Mouse (Mus musculus) stomach, postnatal 0 days (tissue): Measurements from ENCODE around the gene Dctn3. TPM values are rescaled to one million over a fixed set of nuclear protein-coding genes. Genes with fewer than 3 reads are reported as not detected.

Experiments used
- ATAC-seq: fragments of 200-750 bp; cut with Nextera tagmentation; 2 replicates; pipeline ENCODE4 v1.8.0; 2017; ENCODE audit not compliant: low FRiP score, low TSS enrichment
- DNase-seq: peaks from one replicate; pipeline ENCODE4 v3.0.0-alpha.2; 2016; ENCODE audit warnings: low spot score
- H3K27ac ChIP-seq: fragments of 300-500 bp; sonication (generic); replicated peaks from 2 replicates; pipeline ENCODE4 v1.5.1; 2014; ENCODE audit warnings: mild to moderate bottlenecking, control low read depth
- H3K27me3 ChIP-seq: fragments of 300-500 bp; sonication (generic); 2 replicates; pipeline ENCODE4 v1.6.1; 2014; ENCODE audit warnings: low read length; ENCODE audit not compliant: control insufficient read depth, insufficient read depth
- H3K36me3 ChIP-seq: fragments of 300-500 bp; sonication (generic); 2 replicates; pipeline ENCODE4 v1.6.1; 2014; ENCODE audit warnings: low read length, mixed read lengths; ENCODE audit not compliant: control insufficient read depth, insufficient read depth
- H3K4me1 ChIP-seq: fragments of 300-500 bp; sonication (generic); replicated peaks from 2 replicates; pipeline ENCODE4 v1.6.1; 2014; ENCODE audit warnings: antibody characterized with exemption; ENCODE audit not compliant: control insufficient read depth, insufficient read depth
- H3K4me2 ChIP-seq: fragments of 300-500 bp; sonication (generic); replicated peaks from 2 replicates; pipeline ENCODE4 v1.6.1; 2014; ENCODE audit warnings: low read depth, mild to moderate bottlenecking, control low read depth, moderate library complexity
- H3K4me3 ChIP-seq: fragments of 300-500 bp; sonication (generic); 2 replicates; pipeline ENCODE4 v1.5.1; 2014; ENCODE audit warnings: low read depth, low read length, control low read depth
- H3K9ac ChIP-seq: fragments of 300-500 bp; sonication (generic); 2 replicates; pipeline ENCODE4 v1.6.1; 2014; ENCODE audit warnings: mild to moderate bottlenecking, low read length, control low read depth, mixed read lengths
- H3K9me3 ChIP-seq: fragments of 300-500 bp; sonication (generic); 2 replicates; pipeline ENCODE4 v1.6.1; 2016; ENCODE audit warnings: low read length; ENCODE audit not compliant: control insufficient read depth
- CTCF ChIP-seq: IDR thresholded peaks from 2 replicates; pipeline ENCODE4 v1.5.1; 2016; ENCODE audit warnings: antibody characterized with exemption, low read depth, mild to moderate bottlenecking, moderate library complexity
- EP300 ChIP-seq: optimal IDR thresholded peaks from 2 replicates; pipeline ENCODE3; 2016; ENCODE audit warnings: antibody characterized with exemption
- WGBS: fragments of 180-500 bp; shearing (Covaris S2); extraction: QIAGEN DNeasy Blood & Tissue Kit; methylation state at CpG from one replicate; pipeline ENCODE4 v1.1.7; 2014; 5-methylcytosine and 5-hydroxymethylcytosine counted together
- polyA plus RNA-seq: library from polyadenylated mRNA; unstranded; fragments of >200 nt; fragmentation: Nextera tagmentation; extraction: Ambion mirVana; gene quantifications from 2 replicates; pipeline ENCODE4 v1.2.1, GENCODE M21; 2015

The Dctn3 gene
- polyA plus RNA-seq, 1 experiment from 2014 or later, result 129 TPM

DNA sequence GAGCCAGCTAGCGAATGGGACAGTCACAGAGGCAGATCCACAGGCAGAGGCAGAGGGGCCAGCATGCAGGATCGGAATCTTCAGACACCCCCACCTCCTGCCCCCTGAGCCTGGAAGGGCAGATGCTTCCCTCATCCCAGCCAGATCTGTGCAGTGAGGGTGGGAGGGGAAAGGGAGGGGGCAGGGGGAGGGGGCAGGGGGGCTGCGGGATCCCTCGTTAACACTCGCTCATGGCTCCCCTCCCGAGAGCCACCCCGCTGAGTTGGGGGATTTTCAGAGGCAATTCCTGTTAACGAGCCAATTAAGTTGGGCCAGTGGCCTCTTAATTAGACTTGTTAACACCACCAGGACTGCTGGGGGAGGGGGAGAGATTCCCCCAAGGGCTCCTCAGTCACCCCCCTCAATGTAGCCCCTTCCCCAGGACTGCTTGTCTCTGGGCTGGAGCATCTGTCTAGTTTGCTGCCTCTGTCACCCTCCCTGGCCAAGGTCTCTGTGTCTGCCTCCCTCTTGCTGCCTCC, 50.9 kb downstream of the Dctn3 start:
- DNase-seq (no peak), ATAC-seq (peak; percentile 34; the same call in 1 of the 2 replicates)
- Histone ChIP-seq H3K27me3 (no peaks in the 10 kb centered on the region), H3K4me3 (no peak overlapping the region), H3K9ac (no peak overlapping the region), H3K36me3 (no peaks in the 10 kb centered on the region), H3K9me3 (no peaks in the 10 kb centered on the region), H3K4me1 (peaks cover 2% of the 10 kb centered on the region; the same call in 1 of the 2 replicates), H3K27ac (no peak overlapping the region), H3K4me2 (no peak overlapping the region)
- WGBS, result 38% methylated on average over 8 of the region's 8 CpGs
- no peak for TF ChIP-seq EP300
- no peak for TF ChIP-seq CTCF

DNA sequence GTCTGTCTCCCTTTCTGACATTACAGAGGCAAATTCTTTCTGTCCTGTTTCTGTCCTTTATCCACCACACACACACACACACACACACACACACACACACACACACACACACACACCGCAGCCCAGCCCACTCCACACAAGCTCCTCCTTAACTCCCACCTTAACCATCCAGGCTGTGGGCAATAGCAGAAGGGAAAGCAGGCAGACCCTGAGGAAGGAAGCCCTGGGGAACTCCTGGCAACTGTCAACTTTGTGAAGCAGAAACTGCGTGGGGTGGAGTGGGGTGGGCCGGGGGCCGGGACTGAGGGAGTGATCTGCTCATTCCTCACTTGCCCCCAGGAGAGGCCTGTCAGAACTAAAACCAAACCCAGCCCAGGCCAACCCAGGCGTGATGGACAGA, 51.5 kb downstream of the Dctn3 start:
- Histone ChIP-seq H3K27me3 (no peaks in the 10 kb centered on the region), H3K4me2 (no peak overlapping the region), H3K4me1 (no peaks in the 10 kb centered on the region; the same call in 1 of the 2 replicates), H3K9ac (no peak overlapping the region), H3K4me3 (no peak overlapping the region), H3K9me3 (no peaks in the 10 kb centered on the region), H3K27ac (no peak overlapping the region), H3K36me3 (no peaks in the 10 kb centered on the region)
- TF ChIP-seq EP300 (no peak), CTCF (no peak)
- WGBS, result 39% methylated on average over 5 of the region's 5 CpGs
- 0 out of 2 replicates have a peak, but pooled peaks have one; percentile 11 for ATAC-seq
- no peak for DNase-seq

DNA sequence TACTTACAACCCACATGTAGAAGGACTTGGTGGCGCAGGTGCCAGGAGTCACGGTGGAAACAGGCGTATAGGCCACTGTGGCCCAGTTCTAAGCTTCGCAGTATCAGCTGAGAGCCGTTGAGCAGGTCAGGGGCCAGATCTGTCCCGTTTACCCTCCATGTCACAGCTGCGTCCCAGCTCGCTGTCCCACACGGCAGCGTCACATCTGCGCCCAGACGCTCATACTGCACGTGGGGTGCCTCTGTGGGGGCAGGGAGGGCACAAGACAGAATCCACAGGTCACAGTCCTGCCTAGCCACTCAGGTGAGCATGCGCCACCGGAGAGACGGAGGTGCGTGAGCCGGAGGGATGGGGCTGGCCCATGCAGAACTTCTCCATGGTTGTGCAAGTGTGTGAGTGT, 52.1 kb downstream of the Dctn3 start:
- TF ChIP-seq CTCF, result no peak
- no peak for TF ChIP-seq EP300
- H3K27me3 ChIP-seq, result no peaks in the 10 kb centered on the region
- ATAC-seq, result no peak
- H3K4me2 ChIP-seq, result no peak overlapping the region
- no peak overlapping the region for H3K9ac ChIP-seq
- H3K9me3 ChIP-seq, result no peaks in the 10 kb centered on the region
- H3K27ac ChIP-seq, result no peak overlapping the region
- 82% methylated on average over 18 of the region's 18 CpGs for WGBS
- no peak for DNase-seq
- no peaks in the 10 kb centered on the region for H3K36me3 ChIP-seq
- no peak overlapping the region for H3K4me3 ChIP-seq
- H3K4me1 ChIP-seq, result no peaks in the 10 kb centered on the region; the same call in 1 of the 2 replicates

DNA sequence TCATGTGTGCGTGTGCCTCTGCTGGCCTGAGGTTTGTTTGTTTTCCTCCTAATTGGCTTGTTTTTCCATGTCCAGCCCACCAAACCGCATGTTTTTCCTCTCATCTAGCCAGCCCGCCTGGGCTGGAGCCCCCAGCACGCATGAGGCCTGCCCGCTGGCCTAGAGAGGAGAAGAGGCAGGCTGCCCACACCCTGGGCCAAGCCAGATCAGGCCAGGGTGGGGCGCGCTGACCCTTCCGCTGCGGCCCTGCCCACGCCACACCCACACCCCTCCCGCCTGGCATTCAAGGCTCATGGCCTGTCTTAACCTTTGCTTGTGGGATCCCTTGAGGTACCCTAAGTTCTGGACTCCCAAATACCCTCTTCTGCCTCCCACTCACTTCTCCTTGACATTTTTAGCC, 56.3 kb downstream of the Dctn3 start:
- WGBS, result 68% methylated on average over 11 of the region's 11 CpGs

DNA sequence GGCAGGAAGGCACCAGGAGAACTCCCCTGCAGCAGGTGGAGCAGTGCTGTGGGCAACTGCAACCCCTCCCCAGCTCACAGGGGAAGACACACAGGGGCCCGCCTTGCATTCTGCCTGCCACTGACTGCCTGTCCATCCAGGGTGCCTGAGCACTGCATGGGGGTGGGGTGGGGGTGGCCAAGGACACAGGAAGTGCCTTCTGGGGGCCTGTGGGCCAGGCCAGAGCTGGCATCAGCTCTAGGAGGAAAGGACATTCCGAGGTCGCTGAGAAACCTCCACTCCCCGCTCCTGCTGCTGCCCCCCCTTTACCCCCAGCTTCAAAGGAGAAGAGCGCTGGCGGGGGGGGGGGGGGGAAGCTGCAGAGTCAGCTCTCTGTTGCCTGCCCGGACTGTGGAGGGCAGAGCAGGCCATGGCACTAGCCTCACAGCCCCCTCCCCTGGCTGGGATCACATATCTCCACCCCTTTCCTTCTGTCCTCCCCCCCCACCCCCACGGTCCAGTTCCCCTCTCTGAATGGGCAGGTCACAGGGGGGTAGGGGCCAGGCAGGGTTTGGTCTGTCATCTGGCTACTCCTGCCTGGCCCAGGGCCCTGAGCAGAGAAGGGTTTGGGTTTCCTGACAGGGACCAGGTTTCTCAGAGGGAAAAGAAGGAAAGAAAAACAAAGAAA, 57.8 kb downstream of the Dctn3 start:
- no peaks in the 10 kb centered on the region for H3K4me1 ChIP-seq
- no peak overlapping the region for H3K4me3 ChIP-seq
- WGBS, result 8% methylated on average over 6 of the region's 8 CpGs
- ATAC-seq (0 out of 2 replicates have a peak, but pooled peaks have one; percentile 27), DNase-seq (no peak)
- H3K27me3 ChIP-seq, result no peaks in the 10 kb centered on the region
- H3K4me2 ChIP-seq, result no peak overlapping the region
- no peaks in the 10 kb centered on the region; the same call in 1 of the 2 replicates for H3K36me3 ChIP-seq
- H3K9ac ChIP-seq, result no peak overlapping the region
- TF ChIP-seq CTCF (no peak), EP300 (no peak)
- no peak overlapping the region for H3K27ac ChIP-seq
- H3K9me3 ChIP-seq, result no peaks in the 10 kb centered on the region

More for the DNA sequence above, 56.3 kb downstream of the Dctn3 start:
- Histone ChIP-seq H3K27me3 (no peaks in the 10 kb centered on the region), H3K36me3 (no peaks in the 10 kb centered on the region), H3K9ac (no peak overlapping the region), H3K9me3 (no peaks in the 10 kb centered on the region), H3K4me2 (no peak overlapping the region), H3K27ac (no peak overlapping the region), H3K4me3 (no peak overlapping the region), H3K4me1 (no peaks in the 10 kb centered on the region)
- no peak for ATAC-seq
- TF ChIP-seq EP300 (no peak), CTCF (no peak)
- no peak for DNase-seq

Other genes starting within 250 kb of the Dctn3 start
- 3.9 and 4.5 TPM in 2 replicates for gene AI464131, start 220.1 kb downstream of the Dctn3 start, polyA plus RNA-seq
- gene 1110017D15Rik, start 205.8 kb downstream of the Dctn3 start, polyA plus RNA-seq, result 0.51 and 0.53 TPM in 2 replicates
- gene Fam219a, start 153.6 kb downstream of the Dctn3 start, polyA plus RNA-seq, result 1.4 and 2.4 TPM in 2 replicates
- 6.0 and 6.5 TPM in 2 replicates for gene Dnaic1, start 153.4 kb downstream of the Dctn3 start, polyA plus RNA-seq
- gene Enho, start 82.8 kb downstream of the Dctn3 start, polyA plus RNA-seq, result 50.5 and 55.4 TPM in 2 replicates
- 4.3 and 5.9 TPM in 2 replicates for gene Cntfr, start 26.1 kb downstream of the Dctn3 start, polyA plus RNA-seq
- gene Il11ra1, start 23.2 kb downstream of the Dctn3 start, polyA plus RNA-seq, result 73.7 and 80.0 TPM in 2 replicates
- 38.0 and 40.2 TPM in 2 replicates for gene Rpp25l, start 9.6 kb downstream of the Dctn3 start, polyA plus RNA-seq
- 0.05 and 0.07 TPM in 2 replicates for gene Arid3c, start 8.0 kb upstream of the Dctn3 start, polyA plus RNA-seq
- 27.4 and 31.3 TPM in 2 replicates for gene Galt, start 32.1 kb upstream of the Dctn3 start, polyA plus RNA-seq
- gene Sigmar1, start 33.0 kb upstream of the Dctn3 start, polyA plus RNA-seq, result 41.6 and 43.9 TPM in 2 replicates
- 21.2 and 21.3 TPM in 2 replicates for gene Ccl27a, start 51.1 kb upstream of the Dctn3 start, polyA plus RNA-seq
- 11.1 and 17.8 TPM in 2 replicates for gene Gm21541, start 180.4 kb upstream of the Dctn3 start, polyA plus RNA-seq
- 2.0 and 2.3 TPM in 2 replicates for gene Gm20878, start 218.4 kb upstream of the Dctn3 start, polyA plus RNA-seq
- 0.06 and 0.08 TPM in 2 replicates for gene Fam205a4, start 242.9 kb upstream of the Dctn3 start, polyA plus RNA-seq